Mouse (Mus musculus) heart, adult 2 months (tissue): ENCODE results near the gene Tfb2m. TPM values are rescaled to one million over a fixed set of nuclear protein-coding genes. Genes with fewer than 3 reads are reported as not detected.

Source experiments
- DNase-seq, 2 experiments: peaks; one replicate each; pipeline ENCODE4 v3.0.0; 2021
- H3K27ac ChIP-seq: fragments of 200-600 bp; 2 replicates; pipeline ENCODE4 v1.8.1; 2022
- H3K27me3 ChIP-seq: fragments of 200-500 bp; 2 replicates; pipeline ENCODE4 v1.6.1; 2012; ENCODE audit warnings: mild to moderate bottlenecking, low read length, inconsistent platforms, mixed read lengths; ENCODE audit not compliant: control insufficient read depth, insufficient read depth
- H3K36me3 ChIP-seq: fragments of 200-500 bp; 2 replicates; pipeline ENCODE4 v1.6.1; 2012; ENCODE audit warnings: low read length, inconsistent platforms; ENCODE audit not compliant: control insufficient read depth, insufficient read depth
- H3K4me1 ChIP-seq: fragments of 200-500 bp; 2 replicates; pipeline ENCODE4 v1.6.1; 2011; ENCODE audit warnings: low read length; ENCODE audit not compliant: control insufficient read depth, insufficient read depth
- H3K4me3 ChIP-seq: fragments of 200-600 bp; 2 replicates; pipeline ENCODE4 v1.8.1; 2022
- H3K79me2 ChIP-seq: fragments of 200-500 bp; replicated peaks from 2 replicates; pipeline ENCODE4 v1.6.1; 2012; ENCODE audit warnings: mild to moderate bottlenecking, inconsistent platforms, low read length, moderate library complexity, mixed read lengths; ENCODE audit not compliant: control insufficient read depth, insufficient read depth
- H3K9ac ChIP-seq: fragments of 200-500 bp; 2 replicates; pipeline ENCODE4 v1.6.1; 2012; ENCODE audit warnings: low read depth, mild to moderate bottlenecking, control low read depth, inconsistent platforms, low read length, mixed read lengths
- CTCF ChIP-seq: fragments of 200-600 bp; IDR thresholded peaks from 2 replicates; pipeline ENCODE4 v1.8.1; 2022; ENCODE audit warnings: antibody characterized with exemption, mild to moderate bottlenecking, moderate library complexity
- EP300 ChIP-seq: fragments of 200-500 bp; IDR thresholded peaks from 2 replicates; pipeline ENCODE4 v1.6.1; 2011; ENCODE audit warnings: low read depth, low read length, control low read depth; ENCODE audit not compliant: insufficient read depth
- POLR2A ChIP-seq: fragments of 200-500 bp; IDR thresholded peaks from 2 replicates; pipeline ENCODE4 v1.6.1; 2011; ENCODE audit warnings: mild to moderate bottlenecking, low read depth, low read length, control low read depth; ENCODE audit not compliant: insufficient read depth
- WGBS: fragments of 180-500 bp; shearing (Covaris S2); methylation state at CpG from one replicate; pipeline ENCODE4 v1.1.7; 2018; 5-methylcytosine and 5-hydroxymethylcytosine counted together
- intact Hi-C: fragments of 180-260 bp; cut with DNase I; formaldehyde crosslinking; loops from one replicate; pipeline ENCODE4 v1.15.1; 2025
- polyA plus RNA-seq: library from polyadenylated mRNA; depleted of rRNA; stranded (reverse); fragments of >200 nt; gene quantifications from 2 replicates; pipeline ENCODE4 v1.2.3, GENCODE M21; 2012; rRNA removed
- total RNA-seq, 2 experiments: library from RNA; stranded (reverse); gene quantifications; 2 replicates each; pipeline ENCODE4 v1.2.3; 2021

The Tfb2m gene
- total and polyA plus RNA-seq, 3 experiments, result 19.2 to 58.3 (median 51.3) TPM

- Histone ChIP-seq H3K27ac (no peak overlapping the region), H3K27me3 (no peaks in the 10 kb centered on the region), H3K79me2 (no peaks in the 10 kb centered on the region), H3K4me1 (peaks cover 5% of the 10 kb centered on the region; the same call in 1 of the 2 replicates), H3K9ac (no peak overlapping the region), H3K4me3 (no peak overlapping the region), H3K36me3 (0 out of 2 replicates have a peak, but pooled peaks cover 2% of the 10 kb centered on the region)
- TF ChIP-seq POLR2A (no peak), CTCF (no peak), EP300 (no peak)
- DNase-seq, result no peak
- intact Hi-C loops, result no loop called here
- WGBS, result 77% methylated on average over 2 of the region's 2 CpGs
Observed at GRCm38 (mm10) chr1:179487238-179487637, 58.8 kb downstream of the Tfb2m start.

- intact Hi-C loops, result no loop called here
Observed at GRCm38 (mm10) chr1:179485784-179486540, 60.1 kb downstream of the Tfb2m start.

GRCm38 (mm10) chr1:179480862-179481261 is 65.2 kb downstream of the Tfb2m start:
- H3K4me3 ChIP-seq, result no peak overlapping the region
- no peaks in the 10 kb centered on the region for H3K27me3 ChIP-seq
- no peak overlapping the region for H3K9ac ChIP-seq
- intact Hi-C loops, result no loop called here
- TF ChIP-seq POLR2A, result no peak
- TF ChIP-seq CTCF, result no peak
- no peak for TF ChIP-seq EP300
- H3K27ac ChIP-seq, result no peak overlapping the region
- no peaks in the 10 kb centered on the region for H3K36me3 ChIP-seq
- no peaks in the 10 kb centered on the region for H3K4me1 ChIP-seq
- 89% methylated on average over 4 of the region's 4 CpGs for WGBS
- no peak for DNase-seq
- no peaks in the 10 kb centered on the region for H3K79me2 ChIP-seq

More at GRCm38 (mm10) chr1:179485784-179486540, 60.1 kb downstream of the Tfb2m start:
- H3K27me3 ChIP-seq, result no peaks in the 10 kb centered on the region
- TF ChIP-seq POLR2A, result no peak
- TF ChIP-seq CTCF, result no peak
- no peak for TF ChIP-seq EP300
- DNase-seq, result no peak
- no peak overlapping the region for H3K9ac ChIP-seq
- H3K79me2 ChIP-seq, result no peaks in the 10 kb centered on the region
- WGBS, result 42% methylated on average over 3 of the region's 3 CpGs
- H3K4me3 ChIP-seq, result no peak overlapping the region
- no peak overlapping the region for H3K27ac ChIP-seq
- H3K4me1 ChIP-seq, result peaks cover 5% of the 10 kb centered on the region; the same call in 1 of the 2 replicates
- H3K36me3 ChIP-seq, result 0 out of 2 replicates have a peak, but pooled peaks cover 2% of the 10 kb centered on the region

Other genes starting within 250 kb of the Tfb2m start
- gene Smyd3, start 28.2 kb downstream of the Tfb2m start, total RNA-seq, result 1 to 10 TPM; 7.6 to 8.1 TPM
- gene Smyd3, start 28.2 kb downstream of the Tfb2m start, polyA plus RNA-seq, result 2.7 and 4.2 TPM in 2 replicates
- 10 to 100 TPM; 46.7 to 48.8 TPM for gene Cnst, start 103 bp upstream of the Tfb2m start, total RNA-seq
- gene Cnst, start 103 bp upstream of the Tfb2m start, polyA plus RNA-seq, result 23.4 and 45.9 TPM in 2 replicates
- gene Sccpdh, start 121.9 kb upstream of the Tfb2m start, total RNA-seq, result 10 to 100 TPM; 47.9 to 49.4 TPM
- 23.6 and 72.3 TPM in 2 replicates for gene Sccpdh, start 121.9 kb upstream of the Tfb2m start, polyA plus RNA-seq
- gene Kif28, start 199.0 kb upstream of the Tfb2m start, total RNA-seq, result under 1 TPM; 0.25 to 0.47 TPM
- gene Kif28, start 199.0 kb upstream of the Tfb2m start, polyA plus RNA-seq, result 0.66 and 1.2 TPM in 2 replicates